Mouse (Mus musculus) intestine, embryonic 14.5 days (tissue): ENCODE results near the gene Itga11. TPM values are rescaled to one million over a fixed set of nuclear protein-coding genes. Genes with fewer than 3 reads are reported as not detected.

Experiments
- polyA plus RNA-seq: library from polyadenylated mRNA; unstranded; fragments of >200 nt; fragmentation: Nextera tagmentation; extraction: Ambion mirVana; gene quantifications from 2 replicates; pipeline ENCODE4 v1.2.1, GENCODE M21; 2014

The Itga11 gene
- polyA plus RNA-seq, 1 experiment from 2014 or later: 4.8 TPM

Other genes starting within 250 kb of the Itga11 start
- 9.0 and 9.8 TPM in 2 replicates for gene Coro2b, start 140.8 kb upstream of the Itga11 start, polyA plus RNA-seq
- gene Fem1b, start 134.1 kb downstream of the Itga11 start, polyA plus RNA-seq: 32.3 and 33.2 TPM in 2 replicates
- gene Cln6, start 161.0 kb downstream of the Itga11 start, polyA plus RNA-seq: 30.6 and 31.3 TPM in 2 replicates
- 101 and 106 TPM in 2 replicates for gene Calml4, start 180.3 kb downstream of the Itga11 start, polyA plus RNA-seq